Mouse (Mus musculus) heart, adult 2 months (tissue): ENCODE results near the gene Cldn19.

ENCODE experiments used
- CTCF ChIP-seq: fragments of 200-600 bp; IDR thresholded peaks from 2 replicates; pipeline ENCODE4 v1.8.1; 2022; ENCODE audit warnings: antibody characterized with exemption, mild to moderate bottlenecking, moderate library complexity
- EP300 ChIP-seq: fragments of 200-500 bp; IDR thresholded peaks from 2 replicates; pipeline ENCODE4 v1.6.1; 2011; ENCODE audit warnings: low read depth, low read length, control low read depth; ENCODE audit not compliant: insufficient read depth

DNA sequence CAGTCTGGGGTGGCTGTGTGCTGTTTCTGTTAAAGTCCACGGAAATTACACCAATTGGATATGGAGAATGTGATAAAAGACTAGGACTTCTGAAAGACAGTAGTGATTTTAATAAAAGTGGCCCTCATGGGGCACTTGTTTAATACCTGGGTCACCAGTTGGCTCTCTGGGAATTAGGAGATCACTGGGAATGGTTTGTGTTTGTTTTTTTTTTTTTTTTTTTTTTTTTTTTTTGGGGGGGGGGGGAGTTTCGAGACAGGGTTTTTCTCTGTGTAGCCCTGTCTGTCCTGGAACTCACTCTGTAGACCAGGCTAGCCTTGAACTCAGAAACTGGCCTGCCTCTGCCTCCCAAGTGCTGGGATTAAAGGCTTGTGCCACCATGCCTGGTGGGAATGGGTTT, 20.5 kb downstream of the Cldn19 start:
- no peak for TF ChIP-seq CTCF
- TF ChIP-seq EP300 = no peak
